Mouse (Mus musculus): ENCODE measurements around the gene Bola3.

Bola3 gene

GRCm38 (mm10) chr6:83394122-83394521 lies 45.2 kb downstream of the Bola3 start:
- DNase-seq (ENCODE audit: low read depth, low spot score), result no peak

DNA sequence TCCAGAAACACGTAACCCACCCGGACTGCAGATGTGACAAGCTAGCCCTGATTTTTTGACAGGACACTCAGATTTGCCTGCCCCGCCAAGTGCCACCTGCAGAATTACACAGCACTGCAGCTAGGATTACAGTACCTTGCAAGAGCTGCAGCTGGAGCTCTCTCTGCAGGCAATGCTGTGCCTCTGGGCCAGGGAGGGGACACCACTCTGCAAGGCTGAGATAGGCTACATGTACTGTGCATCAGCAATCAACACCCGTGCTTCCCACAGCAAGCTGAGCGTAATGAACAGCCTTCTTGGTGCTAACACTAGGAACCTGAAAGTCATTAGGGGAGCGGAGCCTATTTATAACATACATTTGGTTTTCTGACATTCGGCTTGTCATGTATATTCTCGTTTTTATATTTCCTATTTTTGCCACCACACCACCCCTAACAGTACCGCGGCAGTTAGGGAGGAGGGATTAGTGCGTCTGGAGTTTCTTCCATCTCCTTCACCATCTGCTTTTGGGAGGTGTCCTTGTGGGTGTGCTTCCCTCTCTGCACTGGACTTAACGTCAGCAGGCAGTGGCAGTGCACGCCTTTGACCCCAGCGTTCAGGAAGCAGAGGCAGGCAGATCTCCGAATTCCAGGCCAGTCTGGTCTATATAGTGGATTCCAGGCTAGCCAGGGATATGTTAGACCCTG lies 46.7 kb downstream of the Bola3 start:
- no peak for DNase-seq (ENCODE audit: low read depth, low spot score)

DNA sequence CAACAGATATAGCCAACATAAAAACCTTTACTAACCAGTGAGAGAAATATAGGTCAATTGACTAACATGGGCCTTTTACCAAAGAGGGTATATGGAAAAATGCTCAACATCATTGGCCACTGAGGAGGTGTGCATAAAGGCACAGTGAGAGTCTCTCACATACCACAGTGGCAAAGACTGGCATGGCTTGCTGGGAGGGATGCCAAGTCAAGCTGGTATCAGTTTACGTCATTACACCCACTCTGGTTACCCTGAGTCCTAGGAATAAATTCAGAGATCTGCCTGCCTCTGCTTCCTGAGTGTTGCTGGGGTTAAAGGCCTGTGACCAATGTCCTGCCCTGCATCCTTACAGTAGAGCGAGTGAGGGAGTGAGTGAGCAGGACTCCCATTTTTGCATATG lies 47.8 kb downstream of the Bola3 start:
- no peak for DNase-seq (ENCODE audit: low read depth, low spot score)

GRCm38 (mm10) chr6:83397728-83398127 lies 48.8 kb downstream of the Bola3 start:
- no peak for DNase-seq (ENCODE audit: low read depth, low spot score)

- DNase-seq (ENCODE audit: low read depth, low spot score), result no peak
Observed at GRCm38 (mm10) chr6:83399790-83400189, 50.8 kb downstream of the Bola3 start.

GRCm38 (mm10) chr6:83403481-83403880 lies 54.5 kb downstream of the Bola3 start:
- DNase-seq (ENCODE audit: low read depth, low spot score), result no peak

- DNase-seq (ENCODE audit: low read depth, low spot score), result no peak
Observed at GRCm38 (mm10) chr6:83404571-83404970, 55.6 kb downstream of the Bola3 start.

GRCm38 (mm10) chr6:83405511-83406064 lies 56.6 kb downstream of the Bola3 start:
- no peak for DNase-seq (ENCODE audit: low read depth, low spot score)

DNA sequence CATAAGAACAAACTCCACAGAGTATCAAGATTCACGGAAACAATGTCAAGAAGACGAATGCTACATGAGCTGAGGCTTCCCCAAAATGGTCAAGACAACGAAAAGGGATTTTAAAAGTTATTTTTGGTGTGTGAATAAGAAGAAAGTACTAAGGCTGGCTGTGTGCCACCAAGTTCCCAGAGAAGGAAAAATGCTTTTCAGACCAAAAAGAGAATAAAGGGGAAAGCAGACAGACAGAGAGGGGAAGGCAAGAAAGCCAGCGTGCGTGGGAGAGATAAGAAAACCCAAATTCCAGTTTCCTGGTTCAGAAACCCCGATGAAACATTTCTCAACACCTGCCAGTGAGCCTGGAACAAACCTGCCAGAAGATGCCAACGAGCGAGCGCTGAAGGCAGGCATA lies 59.6 kb downstream of the Bola3 start:
- DNase-seq (ENCODE audit: low read depth, low spot score), result no peak

All from retina, postnatal 7 days (tissue).